Mouse (Mus musculus): ENCODE measurements at regions not wholly inside any gene's neighbourhood (a gene's known extent, or its start where the extent isn't known, plus 50 kb on each side); places are given as distances from the start of the nearest gene placed in this dataset.
"Not testable (repeated sequence)": the region's sequence is repeated elsewhere in the genome, so short reads cannot be mapped to it uniquely, and the experiment has no call there.

DNA sequence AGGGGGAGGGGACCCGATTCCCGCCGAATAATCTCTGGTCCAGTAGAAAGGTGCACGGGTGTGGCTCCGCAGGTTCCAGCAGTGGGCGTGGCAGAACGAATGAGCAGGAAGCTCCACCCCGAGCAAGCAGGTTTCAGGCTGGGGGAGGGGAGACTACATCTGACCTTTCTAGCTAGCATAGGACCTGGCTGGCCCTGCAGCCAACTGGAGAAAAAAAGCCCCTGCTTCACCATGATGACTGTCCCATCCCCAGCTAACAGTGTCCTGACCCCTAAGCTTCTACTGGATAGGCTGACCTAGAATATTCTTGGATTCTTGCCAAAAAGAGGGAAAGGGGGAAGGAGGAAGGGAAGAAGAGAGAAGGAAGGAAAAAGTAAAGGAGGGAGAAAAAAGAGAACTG is 252.1 kb downstream of the 3100002H09Rik start:
- not testable (repeated sequence) for TF ChIP-seq CTCF (IDR thresholded peaks at IDR 0.05; ENCODE audit: control insufficient read depth, insufficient read depth, insufficient read length); MAX (IDR thresholded peaks at IDR 0.05); MYOG (IDR thresholded peaks at IDR 0.05; ENCODE audit: control insufficient read depth, extremely low read depth, insufficient read length)

Measured in C2C12 (cell line).